Mouse (Mus musculus) liver, embryonic 13.5 days (tissue): Measurements from ENCODE around the gene Mrpl1. TPM values are rescaled to one million over a fixed set of nuclear protein-coding genes. Genes with fewer than 3 reads are reported as not detected.

Experiments
- ATAC-seq: fragments of 200-750 bp; cut with Nextera tagmentation; 2 replicates; pipeline ENCODE4 v1.8.0; 2017; ENCODE audit warnings: low read depth, mild to moderate bottlenecking, moderate number of reproducible peaks, moderate library complexity
- DNase-seq: peaks from one replicate; pipeline ENCODE4 v3.0.0; 2022
- H3K27ac ChIP-seq: fragments of 300-500 bp; sonication (generic); 2 replicates; pipeline ENCODE4 v1.5.1; 2015; ENCODE audit warnings: moderate library complexity, mild to moderate bottlenecking, inconsistent platforms
- H3K27me3 ChIP-seq: fragments of 300-500 bp; sonication (generic); 2 replicates; pipeline ENCODE4 v1.6.1; 2015; ENCODE audit warnings: mild to moderate bottlenecking, inconsistent platforms
- H3K36me3 ChIP-seq: fragments of 300-500 bp; sonication (generic); 2 replicates; pipeline ENCODE4 v1.6.1; 2015; ENCODE audit warnings: mild to moderate bottlenecking, inconsistent platforms
- H3K4me1 ChIP-seq: fragments of 300-500 bp; sonication (generic); replicated peaks from 2 replicates; pipeline ENCODE4 v1.6.1; 2015; ENCODE audit warnings: inconsistent platforms
- H3K4me2 ChIP-seq: fragments of 300-500 bp; sonication (generic); 2 replicates; pipeline ENCODE4 v1.6.1; 2015; ENCODE audit warnings: inconsistent platforms, mild to moderate bottlenecking, moderate library complexity
- H3K4me3 ChIP-seq: fragments of 300-500 bp; sonication (generic); replicated peaks from 2 replicates; pipeline ENCODE4 v1.5.1; 2015; ENCODE audit warnings: mild to moderate bottlenecking, inconsistent platforms
- H3K9ac ChIP-seq: fragments of 300-500 bp; sonication (generic); 2 replicates; pipeline ENCODE4 v1.6.1; 2015; ENCODE audit warnings: mild to moderate bottlenecking, inconsistent platforms
- H3K9me3 ChIP-seq: fragments of 300-500 bp; sonication (generic); replicated peaks from 2 replicates; pipeline ENCODE4 v1.6.1; 2016; ENCODE audit warnings: inconsistent platforms
- WGBS: fragments of 180-500 bp; shearing (Covaris S2); methylation state at CpG from one replicate; pipeline ENCODE4 v1.1.7; 2015; ENCODE audit not compliant: insufficient replicate concordance; 5-methylcytosine and 5-hydroxymethylcytosine counted together
- polyA plus RNA-seq: library from polyadenylated mRNA; unstranded; fragments of >200 nt; fragmentation: Nextera tagmentation; extraction: Ambion mirVana; gene quantifications from 2 replicates; pipeline ENCODE4 v1.2.1, GENCODE M21; 2015

Mrpl1 gene
- polyA plus RNA-seq, 1 experiment from 2014 or later: 21.5 TPM

GRCm38 (mm10) chr5:96176121-96176520 lies 33.2 kb upstream of the Mrpl1 start:
- Histone ChIP-seq H3K9me3 (no peaks in the 10 kb centered on the region), H3K27ac (no peak overlapping the region), H3K4me3 (no peak overlapping the region), H3K27me3 (no peaks in the 10 kb centered on the region), H3K36me3 (no peaks in the 10 kb centered on the region), H3K4me2 (no peak overlapping the region), H3K4me1 (no peaks in the 10 kb centered on the region), H3K9ac (no peak overlapping the region)
- no peak for ATAC-seq
- DNase-seq: no peak
- 70% methylated on average over 9 of the region's 9 CpGs for WGBS

GRCm38 (mm10) chr5:96176879-96177358 lies 32.4 kb upstream of the Mrpl1 start:
- H3K4me2 ChIP-seq: no peak overlapping the region
- H3K27me3 ChIP-seq: no peaks in the 10 kb centered on the region
- H3K36me3 ChIP-seq: no peaks in the 10 kb centered on the region
- no peaks in the 10 kb centered on the region for H3K4me1 ChIP-seq
- ATAC-seq (peak; percentile 18; the same call in 1 of the 2 replicates), DNase-seq (no peak)
- no peaks in the 10 kb centered on the region for H3K9me3 ChIP-seq
- H3K27ac ChIP-seq: no peak overlapping the region
- no peak overlapping the region for H3K9ac ChIP-seq
- no peak overlapping the region for H3K4me3 ChIP-seq
- 40% methylated on average over 11 of the region's 11 CpGs for WGBS

- no peak for DNase-seq
- no peaks in the 10 kb centered on the region for H3K36me3 ChIP-seq
- H3K9me3 ChIP-seq: no peaks in the 10 kb centered on the region
- no peaks in the 10 kb centered on the region for H3K4me1 ChIP-seq
- no peak overlapping the region for H3K4me2 ChIP-seq
- H3K27me3 ChIP-seq: no peaks in the 10 kb centered on the region
- no peak overlapping the region for H3K4me3 ChIP-seq
- no peak for ATAC-seq
- 69% methylated on average over 2 of the region's 2 CpGs for WGBS
- no peak overlapping the region for H3K9ac ChIP-seq
- H3K27ac ChIP-seq: no peak overlapping the region
Observed at GRCm38 (mm10) chr5:96183211-96183610, 26.1 kb upstream of the Mrpl1 start.

DNA sequence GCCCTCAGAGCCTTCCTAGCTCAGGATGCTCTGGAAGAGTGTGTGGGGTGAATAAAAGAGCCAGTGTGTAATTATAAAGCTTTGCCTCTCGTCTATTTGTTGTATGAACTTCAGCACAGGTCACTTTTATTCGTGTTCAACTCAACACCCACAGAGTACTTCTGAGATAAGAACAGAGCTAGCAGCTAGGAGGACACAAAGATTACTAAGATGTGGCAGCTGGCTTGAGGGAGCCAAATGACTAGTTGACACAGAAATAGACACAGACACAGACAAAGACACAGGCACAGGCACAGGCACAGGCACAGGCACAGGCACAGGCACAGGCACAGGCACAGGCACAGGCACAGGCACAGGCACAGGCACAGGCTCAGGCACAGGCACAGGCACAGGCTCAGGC lies 25.3 kb upstream of the Mrpl1 start:
- ATAC-seq (no peak), DNase-seq (no peak)
- Histone ChIP-seq H3K4me3 (no peak overlapping the region), H3K9me3 (no peaks in the 10 kb centered on the region), H3K9ac (no peak overlapping the region), H3K4me2 (no peak overlapping the region), H3K27me3 (no peaks in the 10 kb centered on the region), H3K4me1 (no peaks in the 10 kb centered on the region), H3K36me3 (no peaks in the 10 kb centered on the region), H3K27ac (no peak overlapping the region)
- 36% methylated on average over 2 of the region's 2 CpGs for WGBS

DNA sequence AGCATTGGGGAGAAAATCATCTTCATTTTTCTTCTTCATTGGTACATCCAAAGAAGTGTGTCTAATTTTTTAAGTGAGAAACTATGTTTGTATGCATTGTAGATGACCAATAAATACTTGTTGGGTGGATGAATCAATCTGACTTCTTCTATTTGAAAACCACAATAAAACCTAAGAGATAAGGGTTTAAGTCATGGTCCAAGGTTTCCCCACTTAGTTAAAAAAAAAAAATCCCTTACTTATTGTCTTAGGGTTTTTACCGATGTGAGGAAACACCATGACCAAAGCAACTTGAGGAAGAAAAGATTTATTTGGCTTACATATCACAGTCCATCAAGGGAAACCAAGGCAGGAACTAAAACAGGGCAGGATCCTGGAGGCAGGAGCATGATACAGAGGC lies 19.5 kb upstream of the Mrpl1 start:
- WGBS: 67% methylated on average over 1 of the region's 1 CpGs
- Histone ChIP-seq H3K9me3 (no peaks in the 10 kb centered on the region), H3K9ac (no peak overlapping the region), H3K4me3 (no peak overlapping the region), H3K27ac (no peak overlapping the region), H3K4me1 (no peaks in the 10 kb centered on the region), H3K4me2 (no peak overlapping the region), H3K27me3 (no peaks in the 10 kb centered on the region), H3K36me3 (no peaks in the 10 kb centered on the region)
- ATAC-seq: no peak
- DNase-seq: no peak

- ATAC-seq: no peak
- no peak overlapping the region for H3K4me2 ChIP-seq
- 53% methylated on average over 4 of the region's 4 CpGs for WGBS
- H3K9ac ChIP-seq: no peak overlapping the region
- no peaks in the 10 kb centered on the region for H3K4me1 ChIP-seq
- H3K36me3 ChIP-seq: no peaks in the 10 kb centered on the region
- no peak overlapping the region for H3K4me3 ChIP-seq
- H3K9me3 ChIP-seq: no peaks in the 10 kb centered on the region
- H3K27ac ChIP-seq: no peak overlapping the region
- no peaks in the 10 kb centered on the region for H3K27me3 ChIP-seq
- DNase-seq: no peak
Observed at GRCm38 (mm10) chr5:96191251-96191650, 18.0 kb upstream of the Mrpl1 start.

DNA sequence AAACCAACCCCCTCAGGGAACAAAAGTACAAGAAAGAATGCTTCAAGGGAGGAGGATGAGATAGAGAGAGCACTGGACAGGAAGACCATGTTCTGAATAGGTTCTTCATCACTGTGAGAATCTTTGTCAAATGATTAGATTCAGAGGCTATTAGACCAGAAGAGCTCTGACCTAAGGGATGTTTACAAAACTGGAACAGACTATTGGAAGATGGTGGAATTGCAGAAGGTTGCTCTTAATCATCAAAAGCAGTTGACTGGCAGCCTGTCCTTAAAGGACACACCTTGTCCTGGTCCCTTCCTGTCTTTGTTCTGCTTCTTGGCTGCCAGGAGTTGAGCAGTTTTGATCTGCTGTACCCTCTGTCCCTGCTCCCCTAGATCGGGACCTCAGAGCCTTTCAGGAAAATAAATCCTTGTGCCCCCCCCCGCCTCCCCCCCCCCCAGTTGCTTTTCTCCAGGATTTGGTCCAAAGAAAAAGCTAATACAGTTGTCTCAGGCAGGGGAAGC lies 12.7 kb upstream of the Mrpl1 start:
- Histone ChIP-seq H3K4me3 (no peak overlapping the region), H3K4me1 (peaks cover 18% of the 10 kb centered on the region), H3K27ac (no peak overlapping the region), H3K9me3 (no peaks in the 10 kb centered on the region), H3K36me3 (no peaks in the 10 kb centered on the region), H3K9ac (no peak overlapping the region), H3K27me3 (no peaks in the 10 kb centered on the region), H3K4me2 (no peak overlapping the region)
- 28% methylated on average over 2 of the region's 2 CpGs for WGBS
- DNase-seq (no peak), ATAC-seq (no peak)

DNA sequence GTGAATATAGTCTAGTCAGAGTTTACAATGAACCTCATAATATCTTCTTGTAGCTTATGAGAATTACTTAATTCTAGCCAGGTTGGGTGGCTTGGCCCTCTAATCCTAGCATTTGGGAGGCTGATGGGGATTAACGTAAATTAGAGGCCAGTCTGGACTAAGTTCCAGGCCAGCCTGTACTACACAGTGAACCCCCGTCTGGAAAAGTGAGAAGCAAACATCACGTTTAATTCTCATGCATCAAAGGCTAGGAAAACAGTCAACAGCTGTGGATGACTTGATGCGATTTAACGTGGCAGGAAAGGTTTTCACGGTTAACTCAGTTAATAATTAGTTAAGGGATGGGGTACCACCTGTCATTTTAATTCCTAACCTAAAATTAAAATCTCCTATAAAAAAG lies 11.0 kb upstream of the Mrpl1 start:
- H3K4me2 ChIP-seq: no peak overlapping the region
- ATAC-seq: no peak
- H3K27ac ChIP-seq: no peak overlapping the region
- H3K9me3 ChIP-seq: no peaks in the 10 kb centered on the region
- no peak overlapping the region for H3K4me3 ChIP-seq
- WGBS: 78% methylated on average over 6 of the region's 6 CpGs
- DNase-seq: no peak
- peaks cover 26% of the 10 kb centered on the region for H3K4me1 ChIP-seq
- no peaks in the 10 kb centered on the region for H3K27me3 ChIP-seq
- no peak overlapping the region for H3K9ac ChIP-seq
- H3K36me3 ChIP-seq: no peaks in the 10 kb centered on the region

GRCm38 (mm10) chr5:96200269-96200668 lies 9.0 kb upstream of the Mrpl1 start:
- Histone ChIP-seq H3K36me3 (no peaks in the 10 kb centered on the region), H3K27ac (no peak overlapping the region), H3K9ac (no peak overlapping the region), H3K4me1 (peaks cover 26% of the 10 kb centered on the region), H3K27me3 (no peaks in the 10 kb centered on the region), H3K4me3 (no peak overlapping the region), H3K4me2 (no peak overlapping the region; the same call in 1 of the 2 replicates), H3K9me3 (no peaks in the 10 kb centered on the region)
- DNase-seq: no peak
- peak; percentile 61 for ATAC-seq
- WGBS: 13% methylated on average over 3 of the region's 3 CpGs

DNA sequence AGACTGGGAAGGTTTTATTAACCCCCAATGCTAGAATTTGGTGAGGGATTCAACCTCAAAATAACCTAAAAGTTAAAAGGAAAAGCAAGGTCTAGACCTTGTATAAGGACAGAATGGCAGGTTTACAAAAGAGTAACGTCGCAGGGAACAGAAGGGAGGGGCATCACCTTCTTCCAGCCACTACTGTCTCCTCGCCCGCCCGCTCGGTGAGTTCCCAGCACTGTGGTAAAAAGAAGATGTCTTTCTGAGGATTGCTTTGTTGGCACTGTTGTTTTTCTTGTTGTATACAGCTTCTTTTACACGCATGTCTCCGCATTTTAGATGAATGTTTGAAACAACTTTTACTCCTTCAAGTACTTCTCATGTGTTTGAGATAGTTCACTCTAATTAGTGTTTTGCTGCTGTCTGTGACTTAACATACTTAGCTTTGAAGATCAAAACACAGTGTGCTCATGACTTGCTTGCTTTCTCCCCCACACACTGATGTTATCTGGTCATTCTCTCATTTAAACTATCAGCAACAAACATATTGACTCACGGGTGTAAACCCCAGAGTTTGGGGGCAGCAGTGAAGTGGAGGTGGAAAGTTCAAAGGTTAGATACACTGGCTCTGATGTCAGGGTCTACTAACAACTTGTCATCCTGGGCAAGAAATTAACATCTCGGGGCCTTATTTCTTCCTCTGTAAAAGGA lies 7.7 kb upstream of the Mrpl1 start:
- Histone ChIP-seq H3K36me3 (no peaks in the 10 kb centered on the region), H3K9me3 (no peaks in the 10 kb centered on the region), H3K4me2 (no peak overlapping the region), H3K4me3 (no peak overlapping the region), H3K4me1 (peaks cover 26% of the 10 kb centered on the region), H3K27me3 (no peaks in the 10 kb centered on the region), H3K9ac (no peak overlapping the region), H3K27ac (no peak overlapping the region; the same call in 1 of the 2 replicates)
- DNase-seq: no peak
- WGBS: 61% methylated on average over 10 of the region's 10 CpGs
- peak; percentile 62; the same call in 1 of the 2 replicates for ATAC-seq

DNA sequence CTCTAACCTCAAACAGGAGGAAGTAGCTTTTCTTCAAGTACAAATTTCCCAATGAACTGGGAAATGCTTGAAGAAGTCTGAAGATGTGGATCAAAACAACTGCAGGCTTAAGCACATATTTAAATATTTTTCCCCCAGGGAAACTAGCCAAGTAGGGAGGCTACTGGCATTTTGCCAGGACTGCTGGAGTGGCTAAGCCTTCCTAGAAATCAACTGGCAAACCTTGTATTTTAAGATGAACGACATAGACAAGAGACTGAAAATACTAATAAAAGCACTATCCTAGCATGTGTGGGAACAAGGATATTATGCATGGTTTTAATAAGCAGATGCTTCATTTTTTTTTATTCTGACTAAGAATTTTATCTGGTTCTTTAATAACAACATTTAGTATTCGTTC lies 2.4 kb upstream of the Mrpl1 start:
- Histone ChIP-seq H3K27me3 (no peaks in the 10 kb centered on the region), H3K27ac (no peak overlapping the region), H3K9me3 (no peaks in the 10 kb centered on the region), H3K9ac (no peak overlapping the region), H3K36me3 (no peaks in the 10 kb centered on the region), H3K4me3 (no peak overlapping the region), H3K4me2 (no peak overlapping the region), H3K4me1 (peaks cover 23% of the 10 kb centered on the region)
- ATAC-seq: no peak
- no peak for DNase-seq
- 50% methylated on average over 2 of the region's 2 CpGs for WGBS

DNA sequence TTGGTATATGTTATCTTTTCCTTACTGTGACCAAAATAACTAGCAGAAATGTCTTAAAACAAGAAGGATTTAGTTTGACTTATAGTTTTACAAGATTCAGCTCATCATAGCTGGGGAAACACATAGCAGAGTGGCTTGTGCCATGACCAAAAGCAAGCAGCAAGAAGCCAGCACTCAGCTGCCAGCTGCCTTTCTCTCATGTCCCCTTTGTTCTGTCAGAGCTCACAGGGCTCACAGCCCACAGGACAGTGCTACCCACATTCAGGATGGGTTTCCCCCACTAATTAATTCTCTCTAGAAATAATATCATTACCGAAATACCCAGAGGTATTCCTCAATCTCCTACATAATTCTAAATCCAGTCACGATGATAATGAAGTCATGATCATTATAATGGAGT lies 1.8 kb upstream of the Mrpl1 start:
- no peak overlapping the region for H3K4me2 ChIP-seq
- DNase-seq: no peak
- no peaks in the 10 kb centered on the region for H3K36me3 ChIP-seq
- WGBS: 78% methylated on average over 2 of the region's 2 CpGs
- ATAC-seq: no peak
- H3K4me1 ChIP-seq: peaks cover 19% of the 10 kb centered on the region
- H3K27ac ChIP-seq: no peak overlapping the region
- no peak overlapping the region for H3K4me3 ChIP-seq
- H3K9ac ChIP-seq: no peak overlapping the region
- no peaks in the 10 kb centered on the region for H3K9me3 ChIP-seq
- H3K27me3 ChIP-seq: no peaks in the 10 kb centered on the region
